Mouse (Mus musculus) ES-E14 (cell line): ENCODE measurements around the gene Loxl4. TPM values are rescaled to one million over a fixed set of nuclear protein-coding genes. Genes with fewer than 3 reads are reported as not detected.
A peak's percentile ranks its signal among the peaks of the same experiment; 100 is the strongest.

Experiments
- DNase-seq: peaks from one replicate; pipeline ENCODE4 v3.0.0-alpha.2; 2013; ENCODE audit warnings: low read depth, low spot score
- H3K27ac ChIP-seq: 2 replicates; pipeline ENCODE4 v1.5.1; 2012; ENCODE audit warnings: low read depth, mild to moderate bottlenecking, low read length, moderate library complexity, mixed read lengths; ENCODE audit not compliant: poor library complexity, insufficient read depth, severe bottlenecking
- H3K36me3 ChIP-seq: 2 replicates; pipeline ENCODE4 v1.6.1; 2012; ENCODE audit warnings: mild to moderate bottlenecking, low read length, moderate library complexity, mixed read lengths; ENCODE audit not compliant: control insufficient read depth, poor library complexity, insufficient read depth, severe bottlenecking
- H3K4me1 ChIP-seq, 2 experiments: fragments of 150-350 bp in 1 of 2; sonication (generic) in 1 of 2; 2 replicates each; pipeline ENCODE4 v1.6.1; 2012; ENCODE audit warnings: low read length in 2 of 2, mild to moderate bottlenecking in 1 of 2, mixed read lengths in 1 of 2; ENCODE audit not compliant: control insufficient read depth in 2 of 2, insufficient read depth in 2 of 2, poor library complexity in 1 of 2
- H3K4me3 ChIP-seq, 2 experiments: fragments of 150-350 bp in 1 of 2; sonication (generic) in 1 of 2; 2 replicates each; pipeline ENCODE4 v1.5.1; 2012; ENCODE audit warnings: low read length in 2 of 2, low read depth in 1 of 2, mild to moderate bottlenecking in 1 of 2, mixed read lengths in 1 of 2; ENCODE audit not compliant: insufficient read depth in 1 of 2, poor library complexity in 1 of 2, severe bottlenecking in 1 of 2
- H3K9ac ChIP-seq: 2 replicates; pipeline ENCODE4 v1.6.1; 2012; ENCODE audit warnings: low read depth, mild to moderate bottlenecking, low read length, mixed read lengths; ENCODE audit not compliant: poor library complexity, insufficient read depth, severe bottlenecking
- H3K9me3 ChIP-seq: fragments of 150-350 bp; sonication (generic); 2 replicates; pipeline ENCODE4 v1.6.1; 2012; ENCODE audit warnings: low read depth, mild to moderate bottlenecking, low read length; ENCODE audit not compliant: control insufficient read depth, insufficient read depth
- CHD2 ChIP-seq: IDR thresholded peaks from 2 replicates; pipeline ENCODE4 v1.6.1; 2014; ENCODE audit warnings: mild to moderate bottlenecking, low read depth, low read length, inconsistent platforms
- HCFC1 ChIP-seq: IDR thresholded peaks from 2 replicates; pipeline ENCODE4 v1.6.1; 2012; ENCODE audit warnings: low read length, inconsistent platforms, borderline replicate concordance; ENCODE audit not compliant: insufficient read depth
- MAFK ChIP-seq: IDR thresholded peaks from 2 replicates; pipeline ENCODE4 v1.6.1; 2014; ENCODE audit warnings: mild to moderate bottlenecking, low read depth, low read length, inconsistent platforms; ENCODE audit not compliant: insufficient read depth
- ZC3H11A ChIP-seq: IDR thresholded peaks from 2 replicates; pipeline ENCODE4 v1.6.1; 2012; ENCODE audit warnings: low read depth, mild to moderate bottlenecking, inconsistent platforms, low read length, borderline replicate concordance
- ZNF384 ChIP-seq: IDR thresholded peaks from 2 replicates; pipeline ENCODE4 v1.6.1; 2012; ENCODE audit warnings: low read depth, low read length, inconsistent platforms
- in situ Hi-C, 2 experiments: fragments of 600-800 bp; cut with MboI; formaldehyde crosslinking; loops; one replicate each; pipeline ENCODE4 v1.15.1; 2025; ENCODE audit warnings: low sequenced_read_pairs in 2 of 2, inconsistent platforms in 1 of 2; ENCODE audit not compliant: unreplicated experiment in 2 of 2
- total RNA-seq: library from RNA; depleted of rRNA; stranded (reverse); fragments of 300-350 nt; gene quantifications from 2 replicates; pipeline ENCODE4 v1.2.3, GENCODE M21; 2012

Gene Loxl4
- total RNA-seq, 1 experiment: 4.5 TPM

DNA sequence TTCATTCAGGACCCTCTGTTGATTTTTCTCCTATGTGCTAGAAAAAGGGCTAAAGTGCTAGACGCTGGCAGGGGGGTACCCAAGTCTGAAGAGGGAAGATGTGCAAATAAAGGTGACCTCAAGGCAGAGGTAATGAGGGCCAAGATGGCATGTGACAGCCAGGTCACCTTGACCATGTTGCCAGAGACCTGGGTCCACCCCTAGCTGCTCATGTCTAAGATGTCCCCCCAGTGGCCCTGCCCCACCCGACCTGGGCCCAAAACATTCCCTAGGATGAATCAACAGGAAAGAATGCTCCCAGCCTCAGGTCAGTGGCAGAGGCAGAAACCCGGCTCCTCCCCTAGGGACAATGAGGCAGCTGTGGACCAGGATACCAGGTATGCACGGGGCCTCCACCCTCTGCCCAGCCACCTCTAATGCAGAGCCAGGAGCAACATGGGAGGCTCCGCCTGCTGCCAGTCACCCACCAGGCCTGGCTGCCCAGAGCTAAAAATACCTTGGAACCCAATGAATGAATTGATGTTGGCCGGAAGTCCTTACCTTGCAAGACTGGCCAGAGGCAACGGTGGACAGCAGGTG, 1.1 kb upstream of the Loxl4 start:
- TF ChIP-seq MAFK (no peak), ZNF384 (no peak), ZC3H11A (no peak), CHD2 (no peak), HCFC1 (no peak)
- no peak for DNase-seq
- Histone ChIP-seq H3K27ac (no peak overlapping the region), H3K4me3 (no peak overlapping the region), H3K36me3 (no peaks in the 10 kb centered on the region), H3K9me3 (no peaks in the 10 kb centered on the region), H3K4me1 (peaks cover 0 to 9% of the 10 kb centered on the region in 2 experiments; a peak in 1 of 4 replicates), H3K9ac (no peak overlapping the region)
- in situ Hi-C loops: no loop called here

DNA sequence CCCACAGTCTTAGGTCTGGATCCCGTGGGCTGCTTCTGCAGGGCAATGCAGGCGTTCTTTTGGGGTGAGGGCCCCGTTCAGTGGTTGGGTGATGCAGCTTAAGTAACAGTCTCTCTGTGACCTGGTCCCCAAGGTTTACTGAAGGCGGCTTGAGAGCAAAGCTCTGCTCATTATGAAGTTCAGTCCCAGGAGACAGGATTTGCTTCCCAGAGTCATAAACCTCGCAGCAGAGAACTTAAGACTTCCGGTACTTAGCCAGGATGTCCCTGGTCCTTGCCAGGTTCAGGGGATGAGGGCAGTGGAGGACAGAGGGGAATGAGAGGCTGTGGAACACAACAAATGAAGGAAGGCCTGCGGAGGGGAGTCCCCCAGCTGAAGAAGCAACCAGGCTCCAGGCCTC, 503 bp upstream of the Loxl4 start:
- no peaks in the 10 kb centered on the region for H3K36me3 ChIP-seq
- TF ChIP-seq MAFK (no peak), CHD2 (no peak), ZNF384 (no peak), HCFC1 (no peak), ZC3H11A (no peak)
- peaks cover 0 to 9% of the 10 kb centered on the region in 2 experiments; a peak in 1 of 4 replicates for H3K4me1 ChIP-seq
- in situ Hi-C loops: no loop called here
- no peak overlapping the region for H3K9ac ChIP-seq
- H3K4me3 ChIP-seq: peak overlapping the region; percentile 58 to 59
- no peaks in the 10 kb centered on the region for H3K9me3 ChIP-seq
- no peak overlapping the region for H3K27ac ChIP-seq
- no peak for DNase-seq

GRCm38 (mm10) chr19:42611746-42612145, 867 bp downstream of the Loxl4 start:
- H3K4me1 ChIP-seq: peaks cover 0 to 9% of the 10 kb centered on the region in 2 experiments; a peak in 1 of 4 replicates
- no peak for DNase-seq
- no peak overlapping the region for H3K9ac ChIP-seq
- no peak overlapping the region for H3K27ac ChIP-seq
- TF ChIP-seq CHD2 (no peak), ZNF384 (no peak), MAFK (no peak), HCFC1 (no peak), ZC3H11A (no peak)
- no peaks in the 10 kb centered on the region for H3K36me3 ChIP-seq
- in situ Hi-C loops: no loop called here
- no peaks in the 10 kb centered on the region for H3K9me3 ChIP-seq
- no peak overlapping the region for H3K4me3 ChIP-seq

- H3K9me3 ChIP-seq: no peaks in the 10 kb centered on the region
- in situ Hi-C loops: no loop called here
- H3K9ac ChIP-seq: no peak overlapping the region
- peaks cover 0 to 9% of the 10 kb centered on the region in 2 experiments; a peak in 1 of 4 replicates for H3K4me1 ChIP-seq
- no peaks in the 10 kb centered on the region for H3K36me3 ChIP-seq
- no peak overlapping the region for H3K4me3 ChIP-seq
- no peak overlapping the region for H3K27ac ChIP-seq
- TF ChIP-seq HCFC1 (no peak), MAFK (no peak), ZNF384 (no peak), CHD2 (no peak), ZC3H11A (no peak)
- DNase-seq: no peak
These were observed 2.9 kb downstream of the Loxl4 start for GRCm38 (mm10) chr19:42609716-42610115.

- Histone ChIP-seq H3K36me3 (no peaks in the 10 kb centered on the region), H3K9ac (no peak overlapping the region), H3K27ac (no peak overlapping the region), H3K4me3 (no peak overlapping the region), H3K4me1 (0 out of 4 replicates have a peak, but pooled peaks cover 0 to 1% of the 10 kb centered on the region in 2 experiments), H3K9me3 (no peaks in the 10 kb centered on the region)
- no peak for DNase-seq
- in situ Hi-C loops: no loop called here
- TF ChIP-seq ZC3H11A (no peak), MAFK (no peak), ZNF384 (no peak), CHD2 (no peak), HCFC1 (no peak)
These were observed 4.5 kb downstream of the Loxl4 start for GRCm38 (mm10) chr19:42608082-42608481.
